Mouse (Mus musculus): ENCODE results near the gene Wdr90. TPM values are rescaled to one million over a fixed set of nuclear protein-coding genes. Genes with fewer than 3 reads are reported as not detected.
"Not testable (repeated sequence)": the region's sequence is repeated elsewhere in the genome, so short reads cannot be mapped to it uniquely, and the experiment has no call there.

The Wdr90 gene
- total RNA-seq, 1 experiment = 24.7 TPM

DNA sequence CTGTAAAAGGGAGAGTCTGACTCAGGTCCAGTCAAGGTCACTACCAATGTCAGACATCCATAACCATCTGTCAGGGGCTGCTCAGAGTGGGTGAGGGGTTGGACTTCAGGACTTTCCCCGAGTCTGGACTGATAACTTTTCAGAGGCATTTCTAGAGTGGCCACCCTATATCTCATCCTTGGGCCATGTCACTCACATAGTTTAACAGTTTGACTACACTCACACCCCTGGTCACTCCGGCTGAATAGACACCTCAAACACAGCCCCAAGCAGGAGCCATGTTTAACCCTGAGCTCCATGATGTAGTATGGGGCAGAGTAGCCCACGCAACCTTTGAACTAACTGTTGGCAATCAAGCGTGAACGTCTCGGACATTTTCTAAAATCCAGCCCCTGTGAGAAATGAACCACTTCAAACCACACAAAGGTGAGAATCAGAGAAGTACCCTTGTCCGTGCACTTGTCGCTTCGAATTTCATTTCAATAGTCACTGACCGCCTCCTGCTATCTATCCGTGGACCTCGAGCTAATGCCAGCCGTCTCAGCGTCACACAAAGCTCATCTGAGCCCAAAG, 12.9 kb upstream of the Wdr90 start:
- Histone ChIP-seq H3K4me1 (ENCODE audit: control insufficient read depth in 2 of 2, insufficient read depth in 2 of 2, low read length in 2 of 2, poor library complexity in 1 of 2) (peaks cover 0 to 19% of the 10 kb centered on the region in 2 experiments; a peak in 2 of 4 replicates), H3K4me3 (ENCODE audit: insufficient read depth in 1 of 2, low read depth in 1 of 2, low read length in 2 of 2, poor library complexity in 1 of 2, severe bottlenecking in 1 of 2) (peak overlapping the region; percentile 66 to 82), H3K9ac (ENCODE audit: insufficient read depth, low read depth, low read length, poor library complexity, severe bottlenecking) (peak overlapping the region; percentile 25; the same call in 1 of the 2 replicates), H3K9me3 (ENCODE audit: control insufficient read depth, insufficient read depth, low read depth, low read length) (no peaks in the 10 kb centered on the region), H3K27ac (ENCODE audit: insufficient read depth, low read depth, low read length, poor library complexity, severe bottlenecking) (no peak overlapping the region), H3K36me3 (ENCODE audit: control insufficient read depth, insufficient read depth, low read length, poor library complexity, severe bottlenecking) (peaks cover 12% of the 10 kb centered on the region)
- in situ Hi-C loops (cut with MboI; ENCODE audit: low sequenced_read_pairs in 2 of 2, unreplicated experiment in 2 of 2) = no loop called here
- DNase-seq (ENCODE audit: low read depth, low spot score) = no peak
- TF ChIP-seq ZC3H11A (IDR thresholded peaks at IDR 0.05; ENCODE audit: borderline replicate concordance, low read depth, low read length) (no peak), HCFC1 (IDR thresholded peaks at IDR 0.05; ENCODE audit: borderline replicate concordance, insufficient read depth, low read length) (no peak), ZNF384 (IDR thresholded peaks at IDR 0.05; ENCODE audit: low read depth, low read length) (no peak), MAFK (IDR thresholded peaks at IDR 0.05; ENCODE audit: insufficient read depth, low read depth, low read length) (no peak), CHD2 (IDR thresholded peaks at IDR 0.05; ENCODE audit: low read depth, low read length) (no peak)

DNA sequence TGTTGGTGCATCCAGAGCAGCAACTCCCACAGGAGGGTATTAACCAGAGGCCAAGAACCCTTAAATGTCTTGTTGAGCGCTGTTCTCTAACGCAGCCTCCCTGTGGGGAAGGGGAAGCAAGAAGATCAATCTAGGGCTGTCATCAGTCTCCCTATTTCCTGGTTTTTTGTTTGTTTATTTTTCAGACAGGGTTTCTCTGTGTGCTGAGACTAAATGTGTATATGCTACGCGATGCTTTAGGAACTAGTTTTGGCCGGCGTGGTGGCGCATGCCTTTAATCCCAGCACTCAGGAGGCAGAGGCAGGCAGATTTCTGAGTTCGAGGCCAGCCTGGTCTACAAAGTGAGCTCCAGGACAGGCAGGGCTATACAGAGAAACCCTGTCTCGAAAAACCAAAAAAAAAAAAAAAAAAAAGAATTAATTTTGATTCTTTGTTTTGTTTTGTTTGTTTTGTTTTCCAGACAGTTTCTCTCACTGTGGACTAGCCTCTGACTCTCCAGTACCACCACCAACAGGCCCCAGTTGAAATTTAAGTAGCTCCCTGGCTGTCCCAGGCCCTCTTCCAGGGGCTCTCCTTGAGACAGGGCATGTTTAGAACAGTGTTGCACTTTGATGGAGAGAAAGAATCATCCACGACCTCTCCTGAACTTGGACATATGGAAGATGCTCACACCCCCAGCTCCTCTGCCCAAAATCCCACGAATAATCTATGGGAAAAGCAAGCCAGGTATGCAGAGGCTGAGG, 12.3 kb upstream of the Wdr90 start:
- in situ Hi-C loops (cut with MboI; ENCODE audit: low sequenced_read_pairs in 2 of 2, unreplicated experiment in 2 of 2) = no loop called here
- no peak for DNase-seq (ENCODE audit: low read depth, low spot score)
- H3K27ac ChIP-seq (ENCODE audit: insufficient read depth, low read depth, low read length, poor library complexity, severe bottlenecking) = no peak overlapping the region
- TF ChIP-seq CHD2 (IDR thresholded peaks at IDR 0.05; ENCODE audit: low read depth, low read length) = no peak
- no peak for TF ChIP-seq ZNF384 (IDR thresholded peaks at IDR 0.05; ENCODE audit: low read depth, low read length)
- TF ChIP-seq MAFK (IDR thresholded peaks at IDR 0.05; ENCODE audit: insufficient read depth, low read depth, low read length) = no peak
- TF ChIP-seq ZC3H11A (IDR thresholded peaks at IDR 0.05; ENCODE audit: borderline replicate concordance, low read depth, low read length) = no peak
- no peak for TF ChIP-seq HCFC1 (IDR thresholded peaks at IDR 0.05; ENCODE audit: borderline replicate concordance, insufficient read depth, low read length)
- no peak overlapping the region for H3K4me3 ChIP-seq (ENCODE audit: insufficient read depth in 1 of 2, low read depth in 1 of 2, low read length in 2 of 2, poor library complexity in 1 of 2, severe bottlenecking in 1 of 2)
- H3K9ac ChIP-seq (ENCODE audit: insufficient read depth, low read depth, low read length, poor library complexity, severe bottlenecking) = no peak overlapping the region
- peaks cover 4 to 16% of the 10 kb centered on the region in 2 experiments; a peak in 3 of 4 replicates for H3K4me1 ChIP-seq (ENCODE audit: control insufficient read depth in 2 of 2, insufficient read depth in 2 of 2, low read length in 2 of 2, poor library complexity in 1 of 2)
- peaks cover 10% of the 10 kb centered on the region for H3K36me3 ChIP-seq (ENCODE audit: control insufficient read depth, insufficient read depth, low read length, poor library complexity, severe bottlenecking)
- H3K9me3 ChIP-seq (ENCODE audit: control insufficient read depth, insufficient read depth, low read depth, low read length) = no peaks in the 10 kb centered on the region

DNA sequence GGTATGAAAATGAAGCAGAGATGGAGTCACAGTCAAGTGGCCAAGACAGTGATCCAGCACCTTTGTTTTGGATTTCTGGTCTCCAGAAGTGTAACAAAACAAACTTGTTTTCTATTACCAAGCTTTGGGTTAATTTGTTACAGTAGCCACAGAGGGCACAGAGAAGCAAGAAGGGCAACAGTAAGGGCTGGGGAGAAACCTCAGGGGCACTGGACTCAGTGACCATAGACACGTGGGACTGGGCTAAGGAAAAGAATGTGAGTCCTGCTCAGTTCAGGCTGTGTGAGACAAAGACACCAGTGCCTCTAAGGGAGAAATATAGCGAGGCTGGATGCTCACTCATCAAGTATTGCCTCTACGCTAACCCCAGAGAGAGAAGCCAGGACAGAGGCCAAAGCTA, 11.4 kb upstream of the Wdr90 start:
- Histone ChIP-seq H3K27ac (ENCODE audit: insufficient read depth, low read depth, low read length, poor library complexity, severe bottlenecking) (no peak overlapping the region), H3K36me3 (ENCODE audit: control insufficient read depth, insufficient read depth, low read length, poor library complexity, severe bottlenecking) (peaks cover 1% of the 10 kb centered on the region; the same call in 1 of the 2 replicates), H3K9ac (ENCODE audit: insufficient read depth, low read depth, low read length, poor library complexity, severe bottlenecking) (no peak overlapping the region), H3K4me1 (ENCODE audit: control insufficient read depth in 2 of 2, insufficient read depth in 2 of 2, low read length in 2 of 2, poor library complexity in 1 of 2) (peaks cover 4 to 15% of the 10 kb centered on the region in 2 experiments; a peak in 3 of 4 replicates), H3K4me3 (ENCODE audit: insufficient read depth in 1 of 2, low read depth in 1 of 2, low read length in 2 of 2, poor library complexity in 1 of 2, severe bottlenecking in 1 of 2) (no peak overlapping the region), H3K9me3 (ENCODE audit: control insufficient read depth, insufficient read depth, low read depth, low read length) (no peaks in the 10 kb centered on the region)
- TF ChIP-seq CHD2 (IDR thresholded peaks at IDR 0.05; ENCODE audit: low read depth, low read length) (no peak), MAFK (IDR thresholded peaks at IDR 0.05; ENCODE audit: insufficient read depth, low read depth, low read length) (no peak), ZC3H11A (IDR thresholded peaks at IDR 0.05; ENCODE audit: borderline replicate concordance, low read depth, low read length) (no peak), HCFC1 (IDR thresholded peaks at IDR 0.05; ENCODE audit: borderline replicate concordance, insufficient read depth, low read length) (no peak), ZNF384 (IDR thresholded peaks at IDR 0.05; ENCODE audit: low read depth, low read length) (no peak)
- DNase-seq (ENCODE audit: low read depth, low spot score) = no peak
- in situ Hi-C loops (cut with MboI; ENCODE audit: low sequenced_read_pairs in 2 of 2, unreplicated experiment in 2 of 2) = no loop called here

DNA sequence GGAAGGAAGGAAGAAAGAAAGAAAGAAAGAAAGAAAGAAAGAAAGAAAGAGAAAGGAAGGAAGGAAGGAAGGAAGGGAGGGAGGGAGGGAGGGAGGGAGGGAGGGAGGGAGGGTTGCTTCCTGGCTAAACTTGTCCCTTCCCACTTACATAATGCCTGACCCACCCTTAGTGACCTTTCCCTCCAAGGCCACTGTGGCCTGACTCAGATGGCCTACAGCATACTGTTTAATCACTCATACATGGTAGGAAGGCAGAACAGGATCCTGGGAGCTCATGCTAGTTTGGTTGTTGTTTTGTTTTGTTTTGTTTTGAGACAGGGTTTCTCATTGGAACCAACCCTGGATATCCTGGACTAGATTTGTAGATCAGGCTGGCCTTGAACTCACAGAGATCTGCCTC, 10.3 kb upstream of the Wdr90 start:
- H3K9me3 ChIP-seq (ENCODE audit: control insufficient read depth, insufficient read depth, low read depth, low read length); in situ Hi-C loops (cut with MboI; ENCODE audit: low sequenced_read_pairs in 2 of 2, unreplicated experiment in 2 of 2); H3K9ac ChIP-seq (ENCODE audit: insufficient read depth, low read depth, low read length, poor library complexity, severe bottlenecking); H3K4me3 ChIP-seq (ENCODE audit: insufficient read depth in 1 of 2, low read depth in 1 of 2, low read length in 2 of 2, poor library complexity in 1 of 2, severe bottlenecking in 1 of 2); DNase-seq (ENCODE audit: low read depth, low spot score); H3K36me3 ChIP-seq (ENCODE audit: control insufficient read depth, insufficient read depth, low read length, poor library complexity, severe bottlenecking); H3K27ac ChIP-seq (ENCODE audit: insufficient read depth, low read depth, low read length, poor library complexity, severe bottlenecking): not testable (repeated sequence)
- H3K4me1 ChIP-seq (ENCODE audit: control insufficient read depth in 2 of 2, insufficient read depth in 2 of 2, low read length in 2 of 2, poor library complexity in 1 of 2) = peaks cover 4 to 16% of the 10 kb centered on the region in 2 experiments; a peak in 3 of 4 replicates
